Mouse (Mus musculus) liver, embryonic 16.5 days (tissue): ENCODE results near the gene Naaladl2. TPM values are rescaled to one million over a fixed set of nuclear protein-coding genes. Genes with fewer than 3 reads are reported as not detected.

Source experiments
- ATAC-seq: fragments of 200-750 bp; cut with Nextera tagmentation; 2 replicates; pipeline ENCODE4 v1.8.0; 2017; ENCODE audit warnings: low read depth, mild to moderate bottlenecking, moderate number of reproducible peaks, moderate library complexity
- H3K27ac ChIP-seq: fragments of 300-500 bp; sonication (generic); 2 replicates; pipeline ENCODE4 v1.5.1; 2014; ENCODE audit warnings: mild to moderate bottlenecking, low read length
- H3K27me3 ChIP-seq: fragments of 300-500 bp; sonication (generic); 2 replicates; pipeline ENCODE4 v1.6.1; 2014; ENCODE audit warnings: low read depth, low read length, mixed read lengths; ENCODE audit not compliant: control insufficient read depth, insufficient read depth
- H3K36me3 ChIP-seq: fragments of 300-500 bp; sonication (generic); 2 replicates; pipeline ENCODE4 v1.6.1; 2014; ENCODE audit warnings: mild to moderate bottlenecking; ENCODE audit not compliant: control insufficient read depth, insufficient read depth
- H3K4me1 ChIP-seq: fragments of 300-500 bp; sonication (generic); 2 replicates; pipeline ENCODE4 v1.6.1; 2014; ENCODE audit warnings: low read depth, low read length, mixed read lengths; ENCODE audit not compliant: control insufficient read depth
- H3K4me2 ChIP-seq: fragments of 300-500 bp; sonication (generic); 2 replicates; pipeline ENCODE4 v1.6.1; 2014; ENCODE audit warnings: low read depth, low read length, mixed read lengths
- H3K4me3 ChIP-seq: fragments of 300-500 bp; sonication (generic); 2 replicates; pipeline ENCODE4 v1.5.1; 2014; ENCODE audit warnings: low read depth, mild to moderate bottlenecking, low read length
- H3K9ac ChIP-seq: fragments of 300-500 bp; sonication (generic); 2 replicates; pipeline ENCODE4 v1.6.1; 2014; ENCODE audit warnings: low read depth, low read length
- H3K9me3 ChIP-seq: fragments of 300-500 bp; sonication (generic); replicated peaks from 2 replicates; pipeline ENCODE4 v1.6.1; 2016; ENCODE audit warnings: low read length; ENCODE audit not compliant: control insufficient read depth
- WGBS: fragments of 180-500 bp; shearing (Covaris S2); extraction: QIAGEN DNeasy Blood & Tissue Kit; methylation state at CpG from one replicate; pipeline ENCODE4 v1.1.7; 2014; ENCODE audit not compliant: insufficient replicate concordance; 5-methylcytosine and 5-hydroxymethylcytosine counted together
- polyA plus RNA-seq: library from polyadenylated mRNA; unstranded; fragments of >200 nt; fragmentation: Nextera tagmentation; extraction: Ambion mirVana; gene quantifications from 2 replicates; pipeline ENCODE4 v1.2.1, GENCODE M21; 2015

Gene Naaladl2
- polyA plus RNA-seq, 1 experiment from 2014 or later = 0.78 TPM

- Histone ChIP-seq H3K9me3 (no peaks in the 10 kb centered on the region), H3K4me2 (no peak overlapping the region), H3K4me3 (no peak overlapping the region), H3K4me1 (no peaks in the 10 kb centered on the region), H3K36me3 (no peaks in the 10 kb centered on the region), H3K27me3 (no peaks in the 10 kb centered on the region), H3K27ac (no peak overlapping the region), H3K9ac (no peak overlapping the region)
- WGBS = 56% methylated on average over 3 of the region's 3 CpGs
- no peak for ATAC-seq
These were observed 255.3 kb downstream of the Naaladl2 start for GRCm38 (mm10) chr3:24888801-24889200.

- Histone ChIP-seq H3K27ac (no peak overlapping the region), H3K9me3 (no peaks in the 10 kb centered on the region), H3K36me3 (no peaks in the 10 kb centered on the region), H3K4me3 (no peak overlapping the region), H3K4me2 (no peak overlapping the region), H3K4me1 (no peaks in the 10 kb centered on the region), H3K27me3 (no peaks in the 10 kb centered on the region), H3K9ac (no peak overlapping the region)
- WGBS = 48% methylated on average over 1 of the region's 1 CpGs
- no peak for ATAC-seq
These were observed 271.8 kb downstream of the Naaladl2 start for GRCm38 (mm10) chr3:24872254-24872653.

GRCm38 (mm10) chr3:24852936-24853335 is 291.1 kb downstream of the Naaladl2 start:
- H3K4me3 ChIP-seq = no peak overlapping the region
- no peak overlapping the region for H3K4me2 ChIP-seq
- no peak overlapping the region for H3K27ac ChIP-seq
- no peaks in the 10 kb centered on the region for H3K4me1 ChIP-seq
- no peak overlapping the region for H3K9ac ChIP-seq
- 42% methylated on average over 2 of the region's 2 CpGs for WGBS
- H3K36me3 ChIP-seq = no peaks in the 10 kb centered on the region
- H3K27me3 ChIP-seq = no peaks in the 10 kb centered on the region
- no peak for ATAC-seq
- no peaks in the 10 kb centered on the region for H3K9me3 ChIP-seq

- H3K36me3 ChIP-seq = no peaks in the 10 kb centered on the region
- ATAC-seq = no peak
- no peak overlapping the region for H3K4me2 ChIP-seq
- no peak overlapping the region for H3K27ac ChIP-seq
- H3K27me3 ChIP-seq = no peaks in the 10 kb centered on the region
- H3K9me3 ChIP-seq = no peaks in the 10 kb centered on the region
- no peak overlapping the region for H3K4me3 ChIP-seq
- H3K9ac ChIP-seq = no peak overlapping the region
- WGBS = 42% methylated on average over 2 of the region's 2 CpGs
- H3K4me1 ChIP-seq = no peaks in the 10 kb centered on the region
These were observed 347.3 kb downstream of the Naaladl2 start for GRCm38 (mm10) chr3:24796739-24797138.

- no peaks in the 10 kb centered on the region for H3K36me3 ChIP-seq
- no peaks in the 10 kb centered on the region for H3K27me3 ChIP-seq
- H3K4me2 ChIP-seq = no peak overlapping the region
- no peak for ATAC-seq
- no peak overlapping the region for H3K27ac ChIP-seq
- H3K4me1 ChIP-seq = no peaks in the 10 kb centered on the region
- H3K4me3 ChIP-seq = no peak overlapping the region
- no peak overlapping the region for H3K9ac ChIP-seq
- WGBS = 50% methylated on average over 1 of the region's 1 CpGs
- H3K9me3 ChIP-seq = no peaks in the 10 kb centered on the region
These were observed 356.5 kb downstream of the Naaladl2 start for GRCm38 (mm10) chr3:24787451-24788148.

GRCm38 (mm10) chr3:24784108-24784507 is 360.0 kb downstream of the Naaladl2 start:
- Histone ChIP-seq H3K4me1 (no peaks in the 10 kb centered on the region), H3K36me3 (no peaks in the 10 kb centered on the region), H3K9me3 (no peaks in the 10 kb centered on the region), H3K4me3 (no peak overlapping the region), H3K9ac (no peak overlapping the region), H3K27ac (no peak overlapping the region), H3K27me3 (no peaks in the 10 kb centered on the region), H3K4me2 (no peak overlapping the region)
- ATAC-seq = no peak
- 66% methylated on average over 3 of the region's 3 CpGs for WGBS

GRCm38 (mm10) chr3:24783462-24783829 is 360.6 kb downstream of the Naaladl2 start:
- no peaks in the 10 kb centered on the region for H3K9me3 ChIP-seq
- no peaks in the 10 kb centered on the region for H3K27me3 ChIP-seq
- ATAC-seq = peak; percentile 59
- H3K4me2 ChIP-seq = peak overlapping the region; percentile 28
- H3K27ac ChIP-seq = peak overlapping the region; percentile 25; the same call in 1 of the 2 replicates
- H3K4me3 ChIP-seq = peak overlapping the region; percentile 42
- no peaks in the 10 kb centered on the region for H3K4me1 ChIP-seq
- WGBS = 45% methylated on average over 7 of the region's 7 CpGs
- H3K36me3 ChIP-seq = no peaks in the 10 kb centered on the region
- no peak overlapping the region for H3K9ac ChIP-seq

GRCm38 (mm10) chr3:24782784-24783461 is 361.1 kb downstream of the Naaladl2 start:
- no peak overlapping the region for H3K9ac ChIP-seq
- H3K27me3 ChIP-seq = no peaks in the 10 kb centered on the region
- no peaks in the 10 kb centered on the region for H3K4me1 ChIP-seq
- H3K4me2 ChIP-seq = peak overlapping the region; percentile 28
- peak; percentile 77 for ATAC-seq
- peak overlapping the region; percentile 57 for H3K27ac ChIP-seq
- peak overlapping the region; percentile 42 for H3K4me3 ChIP-seq
- WGBS = 43% methylated on average over 10 of the region's 10 CpGs
- H3K9me3 ChIP-seq = no peaks in the 10 kb centered on the region
- H3K36me3 ChIP-seq = no peaks in the 10 kb centered on the region

- ATAC-seq = no peak
- H3K4me3 ChIP-seq = no peak overlapping the region
These were observed 362.4 kb downstream of the Naaladl2 start for GRCm38 (mm10) chr3:24781687-24782086.

More at GRCm38 (mm10) chr3:24781687-24782086, 362.4 kb downstream of the Naaladl2 start:
- Histone ChIP-seq H3K9me3 (no peaks in the 10 kb centered on the region), H3K4me1 (no peaks in the 10 kb centered on the region), H3K36me3 (no peaks in the 10 kb centered on the region), H3K4me2 (no peak overlapping the region), H3K27ac (no peak overlapping the region), H3K27me3 (no peaks in the 10 kb centered on the region), H3K9ac (no peak overlapping the region)
- 77% methylated on average over 2 of the region's 2 CpGs for WGBS
